Comparison of ENCODE assay signal across 8 mouse cellular contexts in genomic region chr10:99641784-99642183, GRCm38 (mm10).
DNase-seq lines count a peak whose midpoint lies in the region; ATAC-seq lines count a peak whose summit lies in the region.

No protein-coding gene starts in this region.

- WGBS in hindbrain, embryonic 16.5 days = 8% methylated on average over 11 of the region's 11 CpGs
- 14% methylated on average over 11 of the region's 11 CpGs for WGBS in midbrain, embryonic 11.5 days

- ATAC-seq in hindbrain, embryonic 16.5 days = peak; percentile 71
- ATAC-seq in midbrain, embryonic 11.5 days (ENCODE audit: low FRiP score) = peak; percentile 81
- no peak for ATAC-seq in erythroblast, adult 5-6 weeks (replicated peaks; ENCODE audit: low FRiP score, poor library complexity, severe bottlenecking)

- no peak overlapping the region for H3K9ac ChIP-seq in hindbrain, embryonic 16.5 days (ENCODE audit: low read depth, low read length)
- no peak overlapping the region for H3K9ac ChIP-seq in midbrain, embryonic 11.5 days (ENCODE audit: low read length)

- H3K36me3 ChIP-seq in hindbrain, embryonic 16.5 days (ENCODE audit: control insufficient read depth, insufficient read depth, low read length) = no peaks in the 10 kb centered on the region
- no peaks in the 10 kb centered on the region for H3K36me3 ChIP-seq in midbrain, embryonic 11.5 days (ENCODE audit: control insufficient read depth, insufficient read depth, low read length)

- no peaks in the 10 kb centered on the region for H3K4me1 ChIP-seq in hindbrain, embryonic 16.5 days (ENCODE audit: control insufficient read depth, insufficient read depth, low read depth, low read length)
- no peaks in the 10 kb centered on the region for H3K4me1 ChIP-seq in midbrain, embryonic 11.5 days (ENCODE audit: control insufficient read depth, insufficient read depth, low read length)

- DNase-seq in MN1 (ENCODE audit: low spot score) = peak; percentile 19
- peak; percentile 84 for DNase-seq in brain, adult 2 months (ENCODE audit: low read depth, low spot score)
- DNase-seq in forelimb bud, embryonic 11.5 days (ENCODE audit: low read depth, low spot score) = peak; percentile 67
- DNase-seq in layer of hippocampus, postnatal 25 days (ENCODE audit: extremely low spot score in 1 of 2, low spot score in 1 of 2) = peak; percentile 22 to 50
- no peak for DNase-seq in midbrain, embryonic 11.5 days (ENCODE audit: low spot score, missing footprints)
- peak; percentile 59 for DNase-seq in right cerebral cortex, postnatal 25 days

- H3K9me3 ChIP-seq in hindbrain, embryonic 16.5 days (ENCODE audit: control insufficient read depth, low read length) = no peaks in the 10 kb centered on the region
- H3K9me3 ChIP-seq in midbrain, embryonic 11.5 days (ENCODE audit: control insufficient read depth, low read length) = no peaks in the 10 kb centered on the region

- H3K27me3 ChIP-seq in hindbrain, embryonic 16.5 days (replicated peaks; ENCODE audit: control insufficient read depth, insufficient read depth, low read length) = no peaks in the 10 kb centered on the region
- H3K27me3 ChIP-seq in midbrain, embryonic 11.5 days (ENCODE audit: control insufficient read depth, insufficient read depth, low read length) = no peaks in the 10 kb centered on the region

- no peak overlapping the region for H3K27ac ChIP-seq in hindbrain, embryonic 16.5 days (ENCODE audit: low read depth, low read length)
- H3K27ac ChIP-seq in midbrain, embryonic 11.5 days (ENCODE audit: low read depth, low read length) = no peak overlapping the region

- H3K4me3 ChIP-seq in hindbrain, embryonic 16.5 days (ENCODE audit: low read length) = no peak overlapping the region
- no peak overlapping the region for H3K4me3 ChIP-seq in midbrain, embryonic 11.5 days (ENCODE audit: low read depth, low read length)

- H3K4me2 ChIP-seq in hindbrain, embryonic 16.5 days (ENCODE audit: low read length) = peak overlapping the region; percentile 25; the same call in 1 of the 2 replicates
- no peak overlapping the region for H3K4me2 ChIP-seq in midbrain, embryonic 11.5 days
